Mouse (Mus musculus) MN1 (cell line): ENCODE measurements around the gene Asap3.

ENCODE experiments used
- DNase-seq: peaks from one replicate; pipeline ENCODE4 v3.0.0-alpha.2; 2016; ENCODE audit warnings: low spot score

Gene Asap3

DNA sequence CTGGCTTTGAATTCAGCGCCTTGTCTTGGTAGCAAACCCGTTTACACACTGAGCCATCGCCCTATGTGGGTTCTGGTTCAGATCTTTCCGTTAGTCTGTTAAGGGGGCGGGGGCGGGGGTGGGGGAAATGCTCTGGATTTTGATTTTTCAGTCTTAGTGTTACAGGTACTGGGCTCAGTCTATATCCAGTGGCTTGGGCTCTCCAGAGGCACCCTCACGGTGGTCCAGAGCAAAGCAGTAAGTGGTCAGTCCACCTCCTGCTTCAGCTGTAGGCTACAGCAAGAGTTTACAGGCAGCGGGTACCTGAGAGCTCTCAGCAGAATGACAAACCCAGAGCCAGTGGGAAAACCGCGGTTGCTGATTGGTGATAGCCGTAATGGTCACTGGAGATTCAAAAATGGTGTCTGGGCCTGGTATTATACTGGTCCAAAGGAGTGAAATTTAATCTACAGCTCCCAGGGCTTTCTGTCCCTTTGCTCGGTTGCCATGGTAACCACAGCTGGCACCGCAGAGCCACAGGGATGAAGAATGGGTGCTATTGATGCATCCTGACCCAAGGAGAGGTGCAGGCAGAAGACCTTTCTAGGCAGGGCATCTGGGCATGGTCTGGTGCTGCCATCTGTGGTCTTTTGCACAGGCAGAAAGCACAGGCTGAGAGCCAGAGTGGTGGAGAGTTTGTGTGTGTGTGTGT, 17.5 kb downstream of the Asap3 start:
- DNase-seq, result peak; percentile 74

DNA sequence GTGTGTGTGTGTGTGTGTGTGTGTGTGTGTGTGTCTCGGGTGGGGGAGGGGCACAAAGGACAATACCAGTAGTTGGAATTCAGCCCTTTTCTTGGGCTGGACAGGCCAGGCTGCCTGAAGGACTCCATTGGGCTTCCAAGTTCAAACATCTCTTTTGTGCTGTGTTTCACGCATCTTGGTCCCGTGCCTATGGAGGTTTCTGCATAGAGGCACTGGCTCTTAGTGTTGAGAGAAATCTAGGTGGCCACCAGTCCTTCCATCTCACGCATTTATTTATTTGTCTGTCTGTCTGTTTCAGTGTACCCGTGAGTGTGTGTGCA, 18.0 kb downstream of the Asap3 start:
- DNase-seq, result no peak

DNA sequence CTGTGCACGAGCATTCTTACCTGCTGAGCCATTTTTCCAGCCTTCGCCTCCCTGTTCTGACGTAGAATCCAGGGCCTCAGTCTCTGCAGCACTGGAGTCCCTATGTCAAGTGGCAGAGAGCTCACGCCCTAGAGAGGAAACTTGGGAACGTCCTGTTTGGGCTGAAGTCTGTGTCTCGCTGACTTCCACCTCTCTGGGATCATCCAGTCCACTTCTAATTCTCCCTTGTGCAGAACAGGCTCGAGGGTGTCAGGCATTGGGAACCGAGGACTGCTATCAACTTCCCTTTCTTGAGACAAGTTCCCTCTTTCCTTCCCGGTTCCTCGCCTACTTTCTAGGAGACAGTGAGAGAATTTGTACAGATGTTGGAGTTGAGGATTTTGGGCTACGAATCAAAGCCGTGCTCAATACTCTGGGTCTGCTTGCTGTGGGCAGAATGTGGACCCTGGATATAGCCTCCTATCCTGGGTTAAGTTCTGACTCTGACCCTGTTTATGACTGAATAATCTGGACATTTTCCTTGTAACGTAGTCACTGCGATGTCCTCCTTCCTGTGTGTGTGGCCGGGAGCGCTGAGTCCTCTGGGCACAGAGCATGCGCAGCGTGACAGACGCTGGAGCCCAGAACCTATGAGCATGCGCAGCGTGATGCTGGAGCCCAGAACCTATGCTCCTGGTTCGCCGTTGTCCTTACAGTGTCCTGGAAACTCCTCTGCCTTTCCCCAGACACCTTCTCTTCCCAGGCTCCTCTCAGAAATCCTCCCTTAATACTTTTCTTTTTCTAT, 18.7 kb downstream of the Asap3 start:
- DNase-seq, result peak; percentile 74

DNA sequence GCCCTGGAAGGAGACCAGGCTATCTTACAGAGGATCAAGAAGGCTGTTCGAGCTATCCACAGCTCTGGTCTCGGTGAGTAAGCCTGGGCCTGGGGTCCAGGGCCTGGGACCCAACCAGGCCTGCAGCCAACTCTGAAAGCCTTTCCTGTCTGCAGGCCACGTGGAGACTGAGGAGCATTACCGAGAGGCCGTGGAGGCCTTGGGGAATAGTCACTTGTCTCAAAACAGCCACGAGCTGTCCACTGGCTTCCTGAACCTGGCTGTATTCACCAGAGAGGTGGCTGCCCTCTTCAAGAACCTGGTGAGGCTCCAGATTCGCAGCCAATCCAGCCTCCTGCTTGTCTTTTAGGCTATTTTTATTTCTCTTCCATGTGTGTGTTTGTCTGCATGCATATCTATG, 21.2 kb downstream of the Asap3 start:
- DNase-seq, result peak; percentile 51

DNA sequence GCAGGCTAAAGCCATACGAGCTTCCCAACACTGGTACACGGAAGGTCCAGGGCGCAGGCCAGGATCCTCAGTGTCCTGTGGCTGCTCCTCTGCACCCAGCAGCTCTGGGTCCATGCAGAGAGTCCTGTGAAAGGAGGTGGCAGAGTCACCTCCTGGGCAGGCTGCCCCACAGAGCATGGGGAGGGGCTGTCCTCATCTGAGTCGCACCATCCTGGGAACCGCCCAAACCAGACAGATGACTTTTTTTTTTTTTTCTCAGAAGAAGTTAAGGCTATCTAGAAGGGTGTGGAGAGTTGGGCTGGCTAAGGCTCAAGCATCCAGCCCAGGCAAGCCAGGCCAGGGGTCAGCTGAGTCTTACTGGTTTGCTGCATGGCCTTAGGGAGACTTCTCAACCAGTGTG, 22.5 kb downstream of the Asap3 start:
- no peak for DNase-seq

DNA sequence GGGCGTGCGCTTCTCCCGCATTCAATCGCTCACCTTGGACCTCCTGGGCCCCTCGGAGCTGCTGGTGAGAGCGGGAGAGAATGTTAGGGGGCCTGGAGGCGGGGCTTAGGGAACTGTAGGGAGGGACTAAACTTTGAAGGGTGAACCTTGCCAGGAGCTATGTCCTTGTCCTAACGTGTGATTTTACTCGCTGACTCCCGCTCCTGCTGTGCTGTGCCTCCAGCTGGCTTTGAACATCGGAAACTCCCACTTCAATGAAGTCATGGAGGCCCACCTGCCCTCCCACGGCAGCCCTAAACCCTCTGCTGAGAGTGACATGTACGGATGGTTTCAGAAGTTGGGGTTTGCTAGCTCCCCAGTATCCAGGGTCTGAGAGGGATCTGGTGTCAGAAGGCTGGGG, 32.5 kb downstream of the Asap3 start:
- no peak for DNase-seq

DNA sequence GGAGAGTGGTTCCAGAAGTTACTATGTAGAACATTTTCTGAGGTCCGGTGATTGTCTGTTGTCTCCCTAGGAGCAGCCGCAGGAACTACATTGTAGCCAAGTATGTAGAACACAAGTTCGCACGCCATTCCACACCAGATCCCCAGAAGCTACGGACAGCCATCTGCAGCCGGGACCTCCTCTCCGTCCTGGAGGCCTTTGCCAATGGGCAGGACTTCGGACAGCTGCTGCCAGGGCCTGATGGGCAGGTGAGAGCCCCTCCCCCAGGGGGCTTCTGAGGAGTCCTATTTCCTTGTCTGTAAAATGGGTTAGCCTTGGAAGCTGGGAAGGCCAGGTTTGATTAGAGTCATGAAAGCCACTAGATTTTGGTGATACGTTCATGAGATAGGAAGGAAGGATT, 32.9 kb downstream of the Asap3 start:
- DNase-seq, result no peak

DNA sequence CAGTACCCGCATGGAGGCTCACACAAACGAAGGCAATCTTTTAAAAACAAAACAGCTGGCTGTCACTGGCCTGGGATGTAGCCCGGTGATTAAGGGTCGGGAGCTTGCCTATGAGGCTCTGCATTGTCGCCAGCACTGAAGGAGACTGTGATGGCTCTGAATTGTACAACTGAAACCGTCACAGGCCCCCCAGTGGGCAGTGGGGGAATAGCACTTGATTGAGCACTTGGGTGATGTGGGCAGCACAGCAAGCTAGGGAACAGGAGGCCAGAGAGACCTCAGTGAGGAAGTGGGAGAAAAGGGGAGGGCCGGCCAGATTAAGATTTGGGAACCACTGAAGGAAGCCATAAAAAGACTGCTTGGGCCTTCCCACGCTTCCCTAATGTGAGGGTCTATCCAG, 33.5 kb downstream of the Asap3 start:
- DNase-seq, result peak; percentile 86

DNA sequence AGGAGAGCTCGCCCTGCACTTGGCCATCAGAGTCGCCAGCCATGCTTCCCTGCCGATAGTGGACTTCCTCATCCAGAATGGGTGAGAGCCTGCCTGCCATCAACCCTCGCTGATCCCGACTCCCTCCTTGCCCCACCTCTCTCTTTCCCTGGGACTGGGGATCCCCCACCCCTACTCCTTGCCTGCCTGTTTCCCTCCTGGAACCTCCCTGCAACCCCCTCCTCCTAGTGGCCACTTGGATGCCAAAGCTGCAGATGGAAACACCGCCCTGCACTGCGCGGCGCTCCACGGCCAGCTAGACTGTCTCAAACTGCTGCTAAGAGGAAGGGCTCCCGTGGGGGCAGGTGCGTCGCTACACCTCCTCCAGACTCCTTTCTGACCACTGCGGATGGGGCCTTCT, 34.0 kb downstream of the Asap3 start:
- DNase-seq, result no peak

DNA sequence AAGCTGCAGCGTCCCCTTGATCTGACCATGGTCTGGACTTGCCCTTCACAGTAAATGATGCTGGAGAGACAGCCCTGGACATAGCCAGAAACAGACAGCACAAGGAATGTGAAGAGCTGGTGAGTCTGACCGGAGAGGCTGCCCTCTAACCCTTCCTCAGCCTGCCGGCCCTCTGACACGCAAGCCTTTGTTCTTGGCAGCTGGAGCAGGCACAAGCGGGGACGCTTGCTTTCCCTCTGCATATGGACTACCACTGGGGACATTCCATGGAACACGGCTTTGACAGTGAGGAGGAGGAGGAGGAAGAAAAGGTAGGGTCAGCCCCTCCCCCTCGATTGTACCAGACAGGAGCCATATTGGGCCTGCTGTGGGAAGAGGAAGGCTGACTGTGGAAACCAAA, 34.8 kb downstream of the Asap3 start:
- DNase-seq, result no peak

DNA sequence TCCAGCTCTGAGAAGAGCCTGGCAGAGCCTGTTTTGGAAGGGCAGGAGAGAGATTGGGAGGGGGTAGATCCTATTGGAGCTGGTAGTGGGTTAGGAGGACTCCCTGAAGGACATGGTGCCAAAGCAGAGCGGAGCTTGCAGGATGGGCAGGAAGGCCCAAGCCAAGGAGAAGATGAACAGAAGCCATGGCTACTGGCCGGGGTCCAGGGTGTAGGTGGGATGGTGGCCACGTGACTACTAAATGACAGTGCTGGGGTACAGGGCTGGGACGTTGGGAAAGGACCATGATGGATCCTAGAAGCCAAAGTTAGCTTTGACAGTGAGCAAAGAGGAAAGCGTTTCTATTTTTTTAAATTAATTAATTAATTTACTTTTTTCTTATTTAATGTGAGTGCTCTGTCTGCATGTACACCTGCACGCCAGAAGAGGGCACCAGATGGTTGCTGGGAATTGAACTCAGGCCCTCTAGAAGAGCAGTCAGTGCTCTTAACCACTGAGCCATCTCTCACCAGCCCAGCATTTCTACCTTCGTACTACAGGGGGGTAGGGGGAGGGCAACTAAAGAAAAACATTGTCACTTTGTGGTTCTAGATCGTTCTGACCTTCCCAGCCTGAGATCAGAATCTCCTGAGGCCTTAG, 36.0 kb downstream of the Asap3 start:
- no peak for DNase-seq

DNA sequence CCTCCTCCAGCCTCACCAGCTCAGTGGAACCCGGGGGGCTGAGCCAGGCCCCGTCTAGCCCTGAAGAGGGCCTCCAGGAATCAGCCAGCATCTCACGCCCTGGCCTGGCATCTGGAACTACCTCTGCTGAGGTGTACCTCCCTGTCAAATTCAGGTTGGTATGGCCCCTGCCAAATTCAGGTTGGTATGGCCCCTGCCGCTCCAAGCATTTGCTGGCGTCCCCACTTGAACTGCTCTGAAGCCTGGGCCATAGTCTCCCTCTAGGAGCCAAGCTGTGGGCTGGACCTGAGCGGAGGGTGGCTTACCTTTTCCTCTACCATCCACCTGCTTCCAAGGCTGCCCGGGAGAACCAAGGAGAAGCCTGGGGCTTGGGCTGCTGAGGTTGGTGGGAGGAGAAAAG, 36.6 kb downstream of the Asap3 start:
- no peak for DNase-seq

DNA sequence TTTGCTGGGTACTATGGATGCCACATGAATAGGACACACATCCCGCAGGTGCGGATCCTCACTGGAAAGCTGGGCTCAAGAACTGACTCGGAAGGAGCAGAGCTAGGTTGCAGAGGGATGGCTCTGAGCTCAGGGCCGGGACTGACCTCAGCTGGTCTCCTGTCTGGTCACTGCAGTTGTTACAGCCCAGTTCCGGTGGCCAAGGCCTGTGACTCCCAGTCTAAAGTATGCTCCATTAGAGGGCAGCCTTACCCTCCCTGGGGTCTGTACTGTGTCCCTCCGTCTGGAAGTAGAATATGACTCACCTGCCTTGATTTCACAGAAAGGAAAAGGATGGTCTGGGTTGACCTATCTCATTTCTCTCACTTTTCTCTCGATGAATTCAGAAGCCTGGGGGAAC, 38.0 kb downstream of the Asap3 start:
- DNase-seq, result no peak

DNA sequence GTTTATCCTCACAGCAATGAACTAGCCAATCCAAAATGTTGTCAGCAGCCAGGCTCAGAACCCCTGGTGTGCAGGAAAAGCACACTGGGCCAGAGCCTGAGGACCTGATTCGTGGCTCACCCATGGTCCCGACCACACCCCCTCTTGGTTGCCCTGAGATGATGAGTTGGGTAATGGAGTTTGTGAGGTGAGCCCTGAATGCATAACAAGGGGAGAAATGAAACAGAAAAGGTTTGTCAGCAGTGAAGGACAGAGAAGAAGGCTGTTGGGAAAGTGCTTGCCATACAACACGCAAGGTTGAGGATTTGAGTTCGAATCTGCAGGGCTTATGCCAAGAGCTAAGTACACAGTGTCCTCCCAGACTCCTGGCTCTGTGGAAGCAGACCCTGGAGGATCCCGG, 39.5 kb downstream of the Asap3 start:
- DNase-seq, result no peak

DNA sequence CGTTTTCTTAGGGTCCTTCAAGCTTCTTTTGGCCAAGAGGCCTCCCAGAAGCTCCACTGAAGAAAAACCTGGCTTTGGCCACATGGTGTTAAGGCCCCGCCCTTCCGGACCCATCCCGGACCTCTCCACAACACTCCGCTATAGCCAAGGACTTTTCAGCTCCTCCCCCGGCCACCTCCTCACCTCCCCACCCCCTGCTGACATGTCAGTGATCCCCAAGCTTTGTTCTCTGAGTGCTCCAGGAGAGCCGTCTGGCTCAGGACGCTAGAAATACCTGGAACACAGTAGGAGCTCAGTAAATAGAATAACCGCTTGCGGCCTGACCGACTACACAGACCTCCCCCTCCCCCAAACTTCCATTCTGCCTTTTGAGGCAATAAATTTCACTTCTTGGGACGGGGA, 40.4 kb downstream of the Asap3 start:
- DNase-seq, result no peak

DNA sequence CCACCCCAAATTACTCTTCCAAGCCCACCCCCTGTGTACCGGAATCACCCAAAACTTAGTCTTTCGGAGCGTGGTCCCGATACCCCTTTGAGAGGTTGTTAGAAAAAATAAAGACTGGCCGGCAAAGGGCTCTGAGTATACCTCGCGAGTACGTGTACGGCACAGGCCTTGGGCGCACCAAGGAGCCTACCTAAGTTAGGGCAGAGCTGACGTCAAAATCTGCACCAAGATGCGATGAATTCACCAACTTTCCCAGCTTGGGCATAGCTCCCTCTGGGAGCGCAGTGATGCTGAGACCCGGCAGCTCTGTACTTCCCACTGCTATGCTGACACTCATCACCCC, 41.2 kb downstream of the Asap3 start:
- DNase-seq, result peak; percentile 28

DNA sequence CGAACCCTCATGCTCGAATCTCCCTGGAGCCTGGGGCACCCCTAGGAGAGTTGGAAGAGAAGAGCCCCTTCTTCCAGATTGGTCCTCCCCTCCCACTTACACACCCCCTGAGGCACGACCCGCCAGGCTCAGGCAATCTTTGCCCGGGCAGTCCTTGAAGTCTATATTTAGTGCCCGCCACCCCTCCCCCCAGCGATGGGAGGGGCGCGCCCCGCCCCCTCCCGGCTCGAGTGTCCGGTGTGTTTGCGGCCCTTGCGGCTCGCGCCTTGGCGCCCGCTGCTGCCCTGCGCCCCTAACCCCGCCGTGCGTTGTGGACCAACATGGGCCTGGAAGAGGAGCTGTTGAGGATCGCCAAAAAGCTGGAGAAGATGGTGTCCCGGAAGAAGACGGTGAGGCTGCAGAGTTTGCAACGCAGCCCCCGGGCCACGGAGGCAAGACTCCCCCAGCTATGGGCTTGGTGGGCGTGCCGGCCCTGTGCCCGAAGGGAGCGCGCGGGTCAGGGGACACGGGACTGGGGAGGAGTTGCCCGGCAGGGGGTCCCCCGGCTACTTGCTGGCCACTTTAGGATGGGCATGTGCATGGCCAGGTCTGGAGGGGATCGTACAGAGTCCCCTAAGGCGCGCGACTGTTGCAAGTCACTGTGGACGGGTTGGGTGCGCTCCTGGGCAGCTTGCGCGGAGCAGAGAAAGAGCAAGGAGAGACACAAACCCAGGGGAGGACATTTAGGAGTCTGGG, 41.7 kb downstream of the Asap3 start, which contains the start of gene Tcea3:
Tcea3 (plus strand) TSS at position 1 of the 735 bp plus-strand sequence.
- peak; percentile 46 for DNase-seq

DNA sequence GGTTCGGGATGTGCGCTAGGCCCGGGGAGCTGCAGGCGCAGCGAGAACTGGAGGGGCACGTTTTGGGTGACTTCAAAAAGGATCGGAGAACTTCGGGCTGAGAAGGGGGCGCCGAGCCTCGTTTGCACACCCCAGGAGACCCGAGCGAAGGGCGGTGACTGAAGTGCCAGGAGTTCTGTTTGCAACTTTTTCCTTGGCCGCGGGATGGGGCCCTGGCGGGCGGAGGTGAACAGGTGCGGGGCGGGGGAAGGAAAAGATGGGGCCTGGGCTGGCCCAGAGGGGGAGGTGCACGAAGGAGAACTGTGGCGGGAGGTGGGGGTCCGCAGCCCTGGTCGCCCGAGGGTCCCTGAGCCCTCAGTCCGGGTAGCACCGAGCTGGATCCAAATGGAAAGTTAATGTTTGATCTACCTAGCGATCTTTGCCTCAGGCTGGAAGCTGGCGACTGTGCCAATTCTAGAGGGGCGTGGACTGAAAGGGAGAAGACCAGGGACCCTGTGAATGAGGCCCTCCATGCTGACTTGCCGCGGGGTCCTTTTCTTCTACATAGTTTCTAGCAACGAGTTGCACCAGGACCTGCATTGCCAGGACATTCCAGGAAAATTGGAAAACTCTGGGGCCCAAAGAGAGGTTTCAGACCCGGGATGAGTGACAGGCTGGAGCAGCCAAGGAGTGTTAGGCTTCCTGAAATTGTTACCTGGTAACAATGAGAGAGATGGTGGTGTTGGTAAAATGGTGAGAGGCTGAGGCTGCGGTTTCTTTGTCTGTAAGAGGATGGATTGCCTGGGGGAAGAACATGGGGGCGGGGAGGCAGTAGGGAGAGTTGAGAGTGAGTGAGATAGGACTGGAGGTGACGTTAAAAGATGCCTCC, 42.5 kb downstream of the Asap3 start:
- DNase-seq, result no peak

DNA sequence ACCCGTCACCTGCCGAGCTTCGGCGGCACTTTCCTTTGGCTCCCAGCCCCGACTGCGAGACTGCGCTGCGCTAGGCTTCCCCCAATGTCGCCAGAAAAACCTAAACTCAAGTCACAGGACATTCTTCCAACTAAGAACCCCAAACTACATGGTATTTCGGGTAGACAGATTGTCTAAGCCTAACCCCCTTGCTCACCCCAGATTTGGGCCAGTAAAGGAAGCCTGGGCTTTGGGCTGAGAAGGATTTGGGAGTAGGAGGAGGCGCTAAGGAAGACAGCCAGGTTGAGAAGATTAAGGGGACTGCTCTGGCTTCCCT, 43.1 kb downstream of the Asap3 start:
- DNase-seq, result no peak

DNA sequence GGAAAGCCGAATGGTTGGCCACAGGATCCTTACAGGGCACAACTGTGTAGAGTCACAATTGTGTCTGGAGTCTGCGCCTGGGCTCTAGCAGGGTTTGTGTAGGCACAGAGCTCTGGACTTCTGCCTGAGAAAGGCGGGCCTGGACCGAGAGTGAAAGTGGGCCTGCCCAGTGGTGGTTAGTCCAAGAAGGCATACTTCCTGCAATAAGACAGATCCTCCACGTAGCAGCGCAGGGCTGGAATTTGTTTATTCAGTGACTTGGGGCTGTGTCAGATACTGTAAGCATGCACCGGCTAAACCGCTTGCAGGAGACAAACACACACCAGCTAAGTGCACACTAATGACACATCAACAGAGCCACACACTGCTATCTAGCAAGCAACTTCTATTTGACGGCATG, 43.6 kb downstream of the Asap3 start:
- peak; percentile 37 for DNase-seq

DNA sequence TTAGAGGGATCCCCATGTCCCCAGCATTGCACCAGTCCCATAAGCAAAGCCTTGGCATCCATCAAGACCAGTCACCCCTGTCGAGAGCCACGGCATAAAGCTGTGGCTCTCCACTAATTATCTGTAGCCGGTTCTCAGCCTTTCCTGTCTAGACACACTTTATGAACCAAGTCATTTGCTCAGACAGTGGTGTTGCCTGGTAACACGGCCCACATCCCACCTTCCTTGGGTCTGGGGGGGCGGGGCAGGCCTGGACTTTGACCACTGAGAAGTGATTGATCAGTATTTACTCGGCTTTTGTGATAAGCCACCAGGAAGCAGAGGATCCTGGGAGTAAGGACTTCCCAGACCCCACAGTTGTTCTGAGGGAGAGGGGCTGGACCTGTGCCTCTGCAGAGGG, 49.8 kb downstream of the Asap3 start:
- no peak for DNase-seq

DNA sequence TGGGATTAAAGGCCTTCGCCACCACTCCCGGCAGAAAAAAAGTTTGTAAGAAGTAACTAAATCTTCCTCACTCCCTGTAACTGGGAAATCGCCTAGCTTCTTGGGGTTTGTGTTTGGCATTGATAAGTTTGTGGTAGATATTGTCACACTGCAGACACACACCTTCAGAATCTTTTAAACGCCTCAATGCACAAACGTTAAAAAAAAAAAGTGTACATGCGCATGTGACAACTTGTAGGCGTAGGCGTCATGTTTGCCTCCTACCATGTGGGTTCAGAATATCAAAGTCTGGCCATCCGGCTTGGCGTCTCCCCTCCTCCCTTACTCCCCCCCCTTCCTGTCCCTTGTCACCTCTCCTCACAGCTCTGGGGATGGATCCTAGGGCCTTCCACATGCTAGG, 50.5 kb downstream of the Asap3 start:
- DNase-seq, result no peak
